Mouse (Mus musculus): ENCODE results near the gene Nedd4. TPM values are rescaled to one million over a fixed set of nuclear protein-coding genes. Genes with fewer than 3 reads are reported as not detected.
"Not testable (repeated sequence)": the region's sequence is repeated elsewhere in the genome, so short reads cannot be mapped to it uniquely, and the experiment has no call there.

The Nedd4 gene
- polyA plus RNA-seq, 1 experiment = 215 TPM

DNA sequence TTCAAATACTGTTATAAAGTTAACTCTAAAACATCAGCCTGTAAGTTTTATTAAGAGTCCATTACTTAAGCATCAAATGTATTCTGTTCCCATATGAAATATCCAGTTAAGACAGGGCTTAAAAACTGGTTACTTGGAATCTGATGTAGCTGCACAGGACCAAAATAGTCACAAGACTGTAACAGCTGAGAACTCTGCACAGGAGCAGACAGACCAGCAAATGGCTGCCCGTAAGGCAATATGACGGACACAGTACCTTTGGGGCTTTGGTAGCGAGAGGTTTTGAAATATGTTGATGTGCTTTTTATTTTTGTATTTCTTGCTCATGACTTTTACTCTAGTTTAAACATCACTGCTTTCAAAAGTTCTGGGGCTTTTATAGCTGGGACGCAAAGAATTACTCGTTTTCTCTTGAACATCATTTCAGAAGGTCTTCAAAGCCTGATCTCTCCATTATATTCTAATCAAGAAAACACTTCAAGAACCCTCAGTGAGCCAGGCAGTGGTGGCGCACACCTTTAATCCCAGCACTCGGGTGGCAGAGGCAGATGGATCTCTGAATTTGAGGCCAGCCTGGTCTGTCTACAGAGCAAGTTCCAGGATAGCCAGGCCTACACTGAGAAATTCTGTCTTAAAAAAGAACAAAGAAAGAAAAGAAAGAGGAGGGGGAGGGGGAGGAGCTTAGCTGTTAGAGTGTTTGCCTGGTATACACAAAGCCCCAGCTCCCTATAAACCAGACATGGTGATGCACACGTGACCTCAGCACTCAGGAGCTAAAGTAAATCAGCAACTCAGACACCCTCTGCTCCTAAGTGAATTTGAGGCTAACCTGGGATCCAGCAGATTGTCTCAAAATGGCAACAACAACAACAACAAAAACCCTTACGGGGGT is 22.9 kb upstream of the Nedd4 start:
- Histone ChIP-seq H3K4me3 (ENCODE audit: insufficient read depth, poor library complexity, severe bottlenecking) (peak overlapping the region; percentile 23), H3K27me3 (ENCODE audit: control insufficient read depth, insufficient read depth, insufficient read length) (no peaks in the 10 kb centered on the region), H3K36me3 (ENCODE audit: control insufficient read depth, insufficient read depth) (no peaks in the 10 kb centered on the region), H3ac (ENCODE audit: control insufficient read depth, insufficient read length, low read depth) (peak overlapping the region; percentile 69), H3K79me2 (ENCODE audit: control insufficient read depth, insufficient read depth) (no peaks in the 10 kb centered on the region), H3K79me3 (ENCODE audit: low read depth) (no peaks in the 10 kb centered on the region)
- no peak for TF ChIP-seq CTCF (IDR thresholded peaks at IDR 0.05; ENCODE audit: control insufficient read depth, insufficient read depth, insufficient read length)
- peak; percentile 95 for TF ChIP-seq USF1 (IDR thresholded peaks at IDR 0.05; ENCODE audit: low read depth)
- TF ChIP-seq MAX (IDR thresholded peaks at IDR 0.05) = no peak

- Histone ChIP-seq H3K27me3 (ENCODE audit: control insufficient read depth, insufficient read depth, insufficient read length) (no peaks in the 10 kb centered on the region), H3ac (ENCODE audit: control insufficient read depth, insufficient read length, low read depth) (peak overlapping the region; percentile 69), H3K79me2 (ENCODE audit: control insufficient read depth, insufficient read depth) (no peaks in the 10 kb centered on the region), H3K79me3 (ENCODE audit: low read depth) (no peaks in the 10 kb centered on the region), H3K4me3 (ENCODE audit: insufficient read depth, poor library complexity, severe bottlenecking) (peak overlapping the region; percentile 23), H3K36me3 (ENCODE audit: control insufficient read depth, insufficient read depth) (no peaks in the 10 kb centered on the region)
- TF ChIP-seq MYOD1 (IDR thresholded peaks at IDR 0.05; ENCODE audit: control insufficient read depth, insufficient read length, low read depth) (no peak), CTCF (IDR thresholded peaks at IDR 0.05; ENCODE audit: control insufficient read depth, insufficient read depth, insufficient read length) (no peak), USF1 (IDR thresholded peaks at IDR 0.05; ENCODE audit: low read depth) (peak; percentile 94), MAX (IDR thresholded peaks at IDR 0.05) (no peak), CEBPB (IDR thresholded peaks at IDR 0.05; ENCODE audit: low read depth) (peak; percentile 93), MYOG (IDR thresholded peaks at IDR 0.05; ENCODE audit: control insufficient read depth, extremely low read depth, insufficient read length) (no peak)
Observed at GRCm38 (mm10) chr9:72639843-72640621, 22.1 kb upstream of the Nedd4 start.

GRCm38 (mm10) chr9:72640642-72641041 is 21.5 kb upstream of the Nedd4 start:
- no peaks in the 10 kb centered on the region for H3K79me3 ChIP-seq (ENCODE audit: low read depth)
- H3ac ChIP-seq (ENCODE audit: control insufficient read depth, insufficient read length, low read depth) = peak overlapping the region; percentile 60
- no peak overlapping the region for H3K4me3 ChIP-seq (ENCODE audit: insufficient read depth, poor library complexity, severe bottlenecking)
- no peaks in the 10 kb centered on the region for H3K79me2 ChIP-seq (ENCODE audit: control insufficient read depth, insufficient read depth)
- TF ChIP-seq MYOD1 (IDR thresholded peaks at IDR 0.05; ENCODE audit: control insufficient read depth, insufficient read length, low read depth) = no peak
- no peak for TF ChIP-seq CTCF (IDR thresholded peaks at IDR 0.05; ENCODE audit: control insufficient read depth, insufficient read depth, insufficient read length)
- TF ChIP-seq CEBPB (IDR thresholded peaks at IDR 0.05; ENCODE audit: low read depth) = no peak
- TF ChIP-seq MYOG (IDR thresholded peaks at IDR 0.05; ENCODE audit: control insufficient read depth, extremely low read depth, insufficient read length) = no peak
- no peak for TF ChIP-seq FOSL1 (IDR thresholded peaks at IDR 0.05; ENCODE audit: insufficient read depth, low read length, poor library complexity, severe bottlenecking)
- no peak for TF ChIP-seq USF1 (IDR thresholded peaks at IDR 0.05; ENCODE audit: low read depth)
- no peak for TF ChIP-seq MAX (IDR thresholded peaks at IDR 0.05)
- no peaks in the 10 kb centered on the region for H3K36me3 ChIP-seq (ENCODE audit: control insufficient read depth, insufficient read depth)
- H3K27me3 ChIP-seq (ENCODE audit: control insufficient read depth, insufficient read depth, insufficient read length) = no peaks in the 10 kb centered on the region

GRCm38 (mm10) chr9:72641093-72641680 is 21.0 kb upstream of the Nedd4 start:
- no peak overlapping the region for H3ac ChIP-seq (ENCODE audit: control insufficient read depth, insufficient read length, low read depth)
- no peaks in the 10 kb centered on the region for H3K79me2 ChIP-seq (ENCODE audit: control insufficient read depth, insufficient read depth)
- no peaks in the 10 kb centered on the region for H3K79me3 ChIP-seq (ENCODE audit: low read depth)
- no peaks in the 10 kb centered on the region for H3K27me3 ChIP-seq (ENCODE audit: control insufficient read depth, insufficient read depth, insufficient read length)
- no peak overlapping the region for H3K4me3 ChIP-seq (ENCODE audit: insufficient read depth, poor library complexity, severe bottlenecking)
- no peaks in the 10 kb centered on the region for H3K36me3 ChIP-seq (ENCODE audit: control insufficient read depth, insufficient read depth)
- TF ChIP-seq MAX (IDR thresholded peaks at IDR 0.05) (no peak), MYOG (IDR thresholded peaks at IDR 0.05; ENCODE audit: control insufficient read depth, extremely low read depth, insufficient read length) (no peak), CTCF (IDR thresholded peaks at IDR 0.05; ENCODE audit: control insufficient read depth, insufficient read depth, insufficient read length) (no peak), CEBPB (IDR thresholded peaks at IDR 0.05; ENCODE audit: low read depth) (no peak), MYOD1 (IDR thresholded peaks at IDR 0.05; ENCODE audit: control insufficient read depth, insufficient read length, low read depth) (no peak)

- H3K36me3 ChIP-seq (ENCODE audit: control insufficient read depth, insufficient read depth); H3ac ChIP-seq (ENCODE audit: control insufficient read depth, insufficient read length, low read depth); H3K27me3 ChIP-seq (ENCODE audit: control insufficient read depth, insufficient read depth, insufficient read length); H3K4me3 ChIP-seq (ENCODE audit: insufficient read depth, poor library complexity, severe bottlenecking); H3K79me2 ChIP-seq (ENCODE audit: control insufficient read depth, insufficient read depth); H3K79me3 ChIP-seq (ENCODE audit: low read depth): not testable (repeated sequence)
Observed at GRCm38 (mm10) chr9:72642756-72643447, 19.2 kb upstream of the Nedd4 start.
